Mouse (Mus musculus) kidney, postnatal 0 days (tissue): ENCODE measurements at regions not wholly inside any gene's neighbourhood (a gene's known extent, or its start where the extent isn't known, plus 50 kb on each side); places are given as distances from the start of the nearest gene placed in this dataset.

ENCODE experiments used
- ATAC-seq: fragments of 200-750 bp; cut with Nextera tagmentation; replicated peaks from 2 replicates; pipeline ENCODE4 v1.8.0; 2017; ENCODE audit warnings: low read depth, moderate number of reproducible peaks, moderate TSS enrichment, moderate library complexity; ENCODE audit not compliant: low FRiP score
- DNase-seq: peaks from one replicate; pipeline ENCODE4 v3.0.0-alpha.2; 2016; ENCODE audit warnings: low spot score
- H3K27ac ChIP-seq: fragments of 300-500 bp; sonication (generic); 2 replicates; pipeline ENCODE4 v1.5.1; 2014; ENCODE audit warnings: mild to moderate bottlenecking
- H3K27me3 ChIP-seq: fragments of 300-500 bp; sonication (generic); 2 replicates; pipeline ENCODE4 v1.6.1; 2014; ENCODE audit warnings: low read length, mixed read lengths; ENCODE audit not compliant: insufficient read depth
- H3K36me3 ChIP-seq: fragments of 300-500 bp; sonication (generic); 2 replicates; pipeline ENCODE4 v1.6.1; 2014; ENCODE audit warnings: low read length, mixed read lengths; ENCODE audit not compliant: insufficient read depth
- H3K4me1 ChIP-seq: fragments of 300-500 bp; sonication (generic); replicated peaks from 2 replicates; pipeline ENCODE4 v1.6.1; 2014; ENCODE audit warnings: antibody characterized with exemption, low read length, mixed read lengths; ENCODE audit not compliant: insufficient read depth
- H3K4me2 ChIP-seq: fragments of 300-500 bp; sonication (generic); 2 replicates; pipeline ENCODE4 v1.6.1; 2014; ENCODE audit warnings: mild to moderate bottlenecking, low read length, moderate library complexity, mixed read lengths
- H3K4me3 ChIP-seq: fragments of 300-500 bp; sonication (generic); replicated peaks from 2 replicates; pipeline ENCODE4 v1.5.1; 2014; ENCODE audit warnings: low read depth, low read length
- H3K9ac ChIP-seq: fragments of 300-500 bp; sonication (generic); 2 replicates; pipeline ENCODE4 v1.6.1; 2014; ENCODE audit warnings: low read depth, low read length
- H3K9me3 ChIP-seq: fragments of 300-500 bp; sonication (generic); replicated peaks from 2 replicates; pipeline ENCODE4 v1.6.1; 2016; ENCODE audit warnings: low read length, inconsistent platforms, mixed read lengths
- CTCF ChIP-seq: IDR thresholded peaks from 2 replicates; pipeline ENCODE4 v1.5.1; 2016; ENCODE audit warnings: antibody characterized with exemption, low read depth, mild to moderate bottlenecking, moderate library complexity
- WGBS: fragments of 180-500 bp; shearing (Covaris S2); extraction: QIAGEN DNeasy Blood & Tissue Kit; methylation state at CpG from one replicate; pipeline ENCODE4 v1.1.7; 2014; 5-methylcytosine and 5-hydroxymethylcytosine counted together

GRCm38 (mm10) chr10:108088883-108089282 is 73.1 kb upstream of the Ppp1r12a start:
- 67% methylated on average over 8 of the region's 8 CpGs for WGBS
- Histone ChIP-seq H3K4me3 (no peak overlapping the region), H3K9me3 (no peaks in the 10 kb centered on the region), H3K4me2 (0 out of 2 replicates have a peak overlapping the region, but pooled peaks have one; percentile 21), H3K27ac (no peak overlapping the region), H3K36me3 (no peaks in the 10 kb centered on the region), H3K9ac (no peak overlapping the region), H3K4me1 (no peaks in the 10 kb centered on the region), H3K27me3 (no peaks in the 10 kb centered on the region)
- DNase-seq (no peak), ATAC-seq (no peak)
- no peak for TF ChIP-seq CTCF

- Histone ChIP-seq H3K9me3 (no peaks in the 10 kb centered on the region), H3K9ac (no peak overlapping the region), H3K4me1 (no peaks in the 10 kb centered on the region), H3K4me3 (no peak overlapping the region), H3K27ac (no peak overlapping the region), H3K27me3 (no peaks in the 10 kb centered on the region), H3K36me3 (no peaks in the 10 kb centered on the region), H3K4me2 (no peak overlapping the region; the same call in 1 of the 2 replicates)
- peak; percentile 23 for DNase-seq
- no peak for ATAC-seq
- TF ChIP-seq CTCF, result no peak
- WGBS, result 63% methylated on average over 7 of the region's 7 CpGs
Measured at GRCm38 (mm10) chr10:108088209-108088608, 73.8 kb upstream of the Ppp1r12a start.

GRCm38 (mm10) chr10:108083220-108083619 is 78.8 kb upstream of the Ppp1r12a start:
- no peaks in the 10 kb centered on the region for H3K9me3 ChIP-seq
- ATAC-seq, result no peak
- H3K4me3 ChIP-seq, result no peak overlapping the region
- no peak overlapping the region for H3K9ac ChIP-seq
- DNase-seq, result no peak
- H3K36me3 ChIP-seq, result no peaks in the 10 kb centered on the region
- TF ChIP-seq CTCF, result no peak
- H3K4me2 ChIP-seq, result no peak overlapping the region
- no peaks in the 10 kb centered on the region for H3K4me1 ChIP-seq
- no peak overlapping the region for H3K27ac ChIP-seq
- H3K27me3 ChIP-seq, result no peaks in the 10 kb centered on the region

- WGBS, result 67% methylated on average over 5 of the region's 5 CpGs
- H3K4me2 ChIP-seq, result no peak overlapping the region
- H3K9ac ChIP-seq, result no peak overlapping the region
- H3K4me1 ChIP-seq, result no peaks in the 10 kb centered on the region
- no peak overlapping the region for H3K4me3 ChIP-seq
- H3K9me3 ChIP-seq, result no peaks in the 10 kb centered on the region
- H3K27me3 ChIP-seq, result no peaks in the 10 kb centered on the region
- TF ChIP-seq CTCF, result no peak
- ATAC-seq, result no peak
- no peak for DNase-seq
- H3K27ac ChIP-seq, result no peak overlapping the region
- H3K36me3 ChIP-seq, result no peaks in the 10 kb centered on the region
Measured at GRCm38 (mm10) chr10:108075144-108075543, 86.8 kb upstream of the Ppp1r12a start.

- 77% methylated on average over 4 of the region's 4 CpGs for WGBS
- DNase-seq (no peak), ATAC-seq (no peak)
- H3K4me3 ChIP-seq, result no peak overlapping the region
- no peak overlapping the region for H3K9ac ChIP-seq
- no peaks in the 10 kb centered on the region for H3K36me3 ChIP-seq
- no peak overlapping the region for H3K4me2 ChIP-seq
- H3K4me1 ChIP-seq, result no peaks in the 10 kb centered on the region
- no peaks in the 10 kb centered on the region for H3K9me3 ChIP-seq
- TF ChIP-seq CTCF, result no peak
- no peak overlapping the region for H3K27ac ChIP-seq
- H3K27me3 ChIP-seq, result no peaks in the 10 kb centered on the region
Measured at GRCm38 (mm10) chr10:108073828-108074227, 88.2 kb upstream of the Ppp1r12a start.

GRCm38 (mm10) chr10:108072211-108072610 is 89.8 kb upstream of the Ppp1r12a start:
- ATAC-seq (no peak), DNase-seq (no peak)
- TF ChIP-seq CTCF, result no peak
- Histone ChIP-seq H3K27ac (no peak overlapping the region), H3K36me3 (no peaks in the 10 kb centered on the region), H3K27me3 (no peaks in the 10 kb centered on the region), H3K4me2 (no peak overlapping the region), H3K4me1 (no peaks in the 10 kb centered on the region), H3K9me3 (no peaks in the 10 kb centered on the region), H3K4me3 (no peak overlapping the region), H3K9ac (no peak overlapping the region)
- WGBS, result 84% methylated on average over 1 of the region's 1 CpGs

- no peak for ATAC-seq
- no peaks in the 10 kb centered on the region for H3K4me1 ChIP-seq
- 67% methylated on average over 2 of the region's 2 CpGs for WGBS
- no peaks in the 10 kb centered on the region for H3K36me3 ChIP-seq
- no peak overlapping the region for H3K4me3 ChIP-seq
- H3K9me3 ChIP-seq, result no peaks in the 10 kb centered on the region
- H3K4me2 ChIP-seq, result no peak overlapping the region
- no peak overlapping the region for H3K27ac ChIP-seq
- H3K9ac ChIP-seq, result no peak overlapping the region
- TF ChIP-seq CTCF, result no peak
- no peaks in the 10 kb centered on the region for H3K27me3 ChIP-seq
- no peak for DNase-seq
Measured at GRCm38 (mm10) chr10:108071424-108071823, 90.6 kb upstream of the Ppp1r12a start.
